Mouse (Mus musculus): ENCODE measurements at regions not wholly inside any gene's neighbourhood (a gene's known extent, or its start where the extent isn't known, plus 50 kb on each side); places are given as distances from the start of the nearest gene placed in this dataset.
A peak's percentile ranks its signal among the peaks of the same experiment; 100 is the strongest.

DNA sequence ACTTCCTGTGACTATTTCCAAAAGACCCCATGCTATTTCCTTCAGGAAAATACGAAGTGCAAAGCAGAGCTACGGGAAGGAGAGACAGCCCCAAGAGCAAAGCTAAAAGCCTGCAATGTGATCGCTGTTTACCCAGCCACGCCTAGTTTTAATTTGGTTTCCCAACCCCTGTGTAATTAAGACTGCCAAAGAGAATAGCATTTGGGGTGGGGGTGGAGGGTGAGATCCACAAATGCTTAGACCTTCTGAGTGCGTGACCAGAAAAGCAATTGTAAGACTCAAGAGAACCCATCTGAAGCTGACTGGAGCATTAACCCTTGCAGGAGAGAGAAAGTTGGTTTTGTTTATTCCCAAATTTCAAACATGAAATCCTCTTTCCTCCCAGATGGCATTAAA lies 130.1 kb upstream of the Klf14 start:
- no peak overlapping the region for H3K27ac ChIP-seq (replicated peaks in 1 of 2; ENCODE audit: control insufficient read depth in 1 of 2, insufficient read depth in 1 of 2, low read depth in 2 of 2, low read length in 2 of 2)
- ATAC-seq (ENCODE audit: insufficient number of reproducible peaks, insufficient read depth, low FRiP score, low read depth) = no peak

DNA sequence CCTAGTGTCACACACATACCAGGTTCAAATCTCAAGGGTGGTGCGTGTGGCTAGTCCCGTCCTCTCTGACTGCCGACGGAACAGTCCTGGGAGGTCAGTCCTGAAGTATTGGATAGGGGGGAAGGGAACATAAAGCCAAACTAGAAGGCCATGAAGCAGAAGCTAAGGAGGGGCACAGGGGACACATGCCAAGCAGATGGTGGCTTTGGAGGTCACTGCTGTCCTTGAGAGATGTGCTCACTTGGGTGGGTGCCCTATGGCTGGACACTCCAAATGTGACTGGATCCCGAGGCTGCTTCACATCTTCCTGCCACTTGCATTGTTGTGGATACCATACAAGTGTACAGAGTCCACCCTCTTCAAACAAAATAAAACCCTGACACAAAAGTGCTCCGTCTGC lies 131.4 kb upstream of the Klf14 start:
- ATAC-seq (ENCODE audit: insufficient number of reproducible peaks, insufficient read depth, low FRiP score, low read depth) = no peak
- H3K4me2 ChIP-seq (ENCODE audit: low read length) = no peak overlapping the region
- H3K4me3 ChIP-seq (ENCODE audit: control insufficient read depth in 1 of 2, insufficient read depth in 1 of 2, low read depth in 1 of 2, low read length in 2 of 2) = no peak overlapping the region
- peaks cover 12% of the 10 kb centered on the region in 2 experiments; a peak in 3 of 4 replicates for H3K4me1 ChIP-seq (ENCODE audit: control insufficient read depth in 2 of 2, insufficient read depth in 2 of 2, low read length in 2 of 2)
- H3K36me3 ChIP-seq (ENCODE audit: control insufficient read depth, insufficient read depth, low read length) = no peaks in the 10 kb centered on the region
- H3K9me3 ChIP-seq (ENCODE audit: control insufficient read depth, low read length) = no peaks in the 10 kb centered on the region
- H3K27ac ChIP-seq (replicated peaks in 1 of 2; ENCODE audit: control insufficient read depth in 1 of 2, insufficient read depth in 1 of 2, low read depth in 2 of 2, low read length in 2 of 2) = no peak overlapping the region
- WGBS = 89% methylated on average over 6 of the region's 6 CpGs
- H3K27me3 ChIP-seq (ENCODE audit: control insufficient read depth, insufficient read depth, low read length) = no peaks in the 10 kb centered on the region
- H3K9ac ChIP-seq (ENCODE audit: low read length) = no peak overlapping the region

More for the DNA sequence above, 130.1 kb upstream of the Klf14 start:
- H3K4me1 ChIP-seq (ENCODE audit: control insufficient read depth in 2 of 2, insufficient read depth in 2 of 2, low read length in 2 of 2) = peaks cover 8 to 15% of the 10 kb centered on the region in 2 experiments; a peak in 3 of 4 replicates
- no peaks in the 10 kb centered on the region for H3K27me3 ChIP-seq (ENCODE audit: control insufficient read depth, insufficient read depth, low read length)
- H3K36me3 ChIP-seq (ENCODE audit: control insufficient read depth, insufficient read depth, low read length) = no peaks in the 10 kb centered on the region
- peak overlapping the region; percentile 52 for H3K4me2 ChIP-seq (ENCODE audit: low read length)
- 52% methylated on average over 5 of the region's 5 CpGs for WGBS
- peak overlapping the region; percentile 3 to 7; a peak in 1 of 4 replicates for H3K4me3 ChIP-seq (ENCODE audit: control insufficient read depth in 1 of 2, insufficient read depth in 1 of 2, low read depth in 1 of 2, low read length in 2 of 2)
- no peaks in the 10 kb centered on the region for H3K9me3 ChIP-seq (ENCODE audit: control insufficient read depth, low read length)
- H3K9ac ChIP-seq (ENCODE audit: low read length) = no peak overlapping the region; the same call in 1 of the 2 replicates

DNA sequence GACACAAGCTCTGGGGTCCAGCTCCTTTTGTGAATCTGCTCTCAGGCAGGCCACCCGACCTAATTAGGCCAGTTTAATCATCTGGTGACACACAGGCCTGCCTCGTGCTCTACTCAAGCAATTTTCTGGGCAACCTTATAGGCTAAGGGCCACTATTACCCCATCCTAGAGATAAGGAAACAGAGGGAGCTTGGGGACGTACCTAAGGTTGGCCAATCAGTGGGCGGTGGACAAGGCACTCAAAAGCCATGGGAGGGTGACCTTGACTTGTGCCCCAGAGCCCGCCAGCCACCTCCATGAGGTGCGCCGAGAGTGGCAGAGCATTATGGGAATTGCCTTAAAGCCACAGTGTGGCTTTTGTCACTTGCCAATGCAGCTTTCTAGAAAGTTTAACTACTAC lies 131.9 kb upstream of the Klf14 start:
- H3K9me3 ChIP-seq (ENCODE audit: control insufficient read depth, low read length) = no peaks in the 10 kb centered on the region
- ATAC-seq (ENCODE audit: insufficient number of reproducible peaks, insufficient read depth, low FRiP score, low read depth) = no peak
- H3K36me3 ChIP-seq (ENCODE audit: control insufficient read depth, insufficient read depth, low read length) = no peaks in the 10 kb centered on the region
- H3K4me1 ChIP-seq (ENCODE audit: control insufficient read depth in 2 of 2, insufficient read depth in 2 of 2, low read length in 2 of 2) = peaks cover 11 to 12% of the 10 kb centered on the region in 2 experiments; a peak in 3 of 4 replicates
- H3K9ac ChIP-seq (ENCODE audit: low read length) = no peak overlapping the region
- H3K4me2 ChIP-seq (ENCODE audit: low read length) = no peak overlapping the region
- no peak overlapping the region for H3K4me3 ChIP-seq (ENCODE audit: control insufficient read depth in 1 of 2, insufficient read depth in 1 of 2, low read depth in 1 of 2, low read length in 2 of 2)
- H3K27me3 ChIP-seq (ENCODE audit: control insufficient read depth, insufficient read depth, low read length) = no peaks in the 10 kb centered on the region
- H3K27ac ChIP-seq (replicated peaks in 1 of 2; ENCODE audit: control insufficient read depth in 1 of 2, insufficient read depth in 1 of 2, low read depth in 2 of 2, low read length in 2 of 2) = no peak overlapping the region
- WGBS = 75% methylated on average over 7 of the region's 7 CpGs

DNA sequence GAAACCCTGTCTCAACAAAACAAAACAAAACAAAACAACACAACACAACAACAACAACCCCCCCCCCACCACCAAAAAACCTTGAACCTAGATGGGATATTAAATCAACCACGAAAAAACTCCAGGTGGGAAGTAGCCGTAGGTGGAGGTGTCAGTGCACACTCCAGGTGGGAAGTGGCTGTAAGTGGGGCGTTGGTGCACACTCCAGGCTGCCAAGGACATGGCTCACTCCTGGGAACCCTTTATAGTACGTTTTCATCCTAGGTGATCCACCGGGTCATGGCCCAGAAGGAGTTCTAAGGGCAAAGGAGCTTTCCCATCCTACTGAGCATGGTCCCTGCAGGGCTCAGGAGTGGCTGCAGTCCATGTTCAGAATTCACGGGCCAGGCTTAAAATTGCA lies 133.4 kb upstream of the Klf14 start:
- H3K4me1 ChIP-seq (ENCODE audit: control insufficient read depth in 2 of 2, insufficient read depth in 2 of 2, low read length in 2 of 2) = peaks cover 21 to 26% of the 10 kb centered on the region in 2 experiments
- no peaks in the 10 kb centered on the region for H3K9me3 ChIP-seq (ENCODE audit: control insufficient read depth, low read length)
- no peaks in the 10 kb centered on the region for H3K27me3 ChIP-seq (ENCODE audit: control insufficient read depth, insufficient read depth, low read length)
- no peak overlapping the region for H3K4me3 ChIP-seq (ENCODE audit: control insufficient read depth in 1 of 2, insufficient read depth in 1 of 2, low read depth in 1 of 2, low read length in 2 of 2)
- ATAC-seq (ENCODE audit: insufficient number of reproducible peaks, insufficient read depth, low FRiP score, low read depth) = no peak
- WGBS = 84% methylated on average over 6 of the region's 6 CpGs
- H3K9ac ChIP-seq (ENCODE audit: low read length) = no peak overlapping the region
- no peaks in the 10 kb centered on the region for H3K36me3 ChIP-seq (ENCODE audit: control insufficient read depth, insufficient read depth, low read length)
- H3K27ac ChIP-seq (replicated peaks in 1 of 2; ENCODE audit: control insufficient read depth in 1 of 2, insufficient read depth in 1 of 2, low read depth in 2 of 2, low read length in 2 of 2) = no peak overlapping the region
- H3K4me2 ChIP-seq (ENCODE audit: low read length) = no peak overlapping the region

DNA sequence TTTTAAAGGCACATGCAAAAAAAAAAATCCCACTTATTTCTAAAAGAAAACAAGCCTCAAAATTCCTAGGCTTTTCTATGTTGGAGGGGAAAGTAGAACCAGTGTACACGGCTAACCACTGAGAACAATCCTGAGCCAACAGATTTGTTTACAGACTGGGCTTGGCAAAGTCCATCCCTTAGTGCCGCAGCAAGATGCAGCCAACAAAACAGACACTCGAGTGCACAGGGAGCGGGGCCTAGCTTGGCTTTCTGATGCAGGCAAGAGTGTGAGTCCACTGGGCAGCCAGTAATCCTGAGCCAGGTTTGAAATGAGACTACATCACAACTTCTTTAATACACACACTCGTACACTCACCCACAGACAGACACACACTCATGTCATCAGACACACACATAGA lies 133.9 kb upstream of the Klf14 start:
- ATAC-seq (ENCODE audit: insufficient number of reproducible peaks, insufficient read depth, low FRiP score, low read depth) = no peak
- H3K4me2 ChIP-seq (ENCODE audit: low read length) = no peak overlapping the region
- no peaks in the 10 kb centered on the region for H3K27me3 ChIP-seq (ENCODE audit: control insufficient read depth, insufficient read depth, low read length)
- 86% methylated on average over 5 of the region's 5 CpGs for WGBS
- no peak overlapping the region for H3K27ac ChIP-seq (replicated peaks in 1 of 2; ENCODE audit: control insufficient read depth in 1 of 2, insufficient read depth in 1 of 2, low read depth in 2 of 2, low read length in 2 of 2)
- H3K4me1 ChIP-seq (ENCODE audit: control insufficient read depth in 2 of 2, insufficient read depth in 2 of 2, low read length in 2 of 2) = peaks cover 18 to 30% of the 10 kb centered on the region in 2 experiments
- H3K9me3 ChIP-seq (ENCODE audit: control insufficient read depth, low read length) = no peaks in the 10 kb centered on the region
- H3K9ac ChIP-seq (ENCODE audit: low read length) = no peak overlapping the region
- no peak overlapping the region for H3K4me3 ChIP-seq (ENCODE audit: control insufficient read depth in 1 of 2, insufficient read depth in 1 of 2, low read depth in 1 of 2, low read length in 2 of 2)
- H3K36me3 ChIP-seq (ENCODE audit: control insufficient read depth, insufficient read depth, low read length) = no peaks in the 10 kb centered on the region

DNA sequence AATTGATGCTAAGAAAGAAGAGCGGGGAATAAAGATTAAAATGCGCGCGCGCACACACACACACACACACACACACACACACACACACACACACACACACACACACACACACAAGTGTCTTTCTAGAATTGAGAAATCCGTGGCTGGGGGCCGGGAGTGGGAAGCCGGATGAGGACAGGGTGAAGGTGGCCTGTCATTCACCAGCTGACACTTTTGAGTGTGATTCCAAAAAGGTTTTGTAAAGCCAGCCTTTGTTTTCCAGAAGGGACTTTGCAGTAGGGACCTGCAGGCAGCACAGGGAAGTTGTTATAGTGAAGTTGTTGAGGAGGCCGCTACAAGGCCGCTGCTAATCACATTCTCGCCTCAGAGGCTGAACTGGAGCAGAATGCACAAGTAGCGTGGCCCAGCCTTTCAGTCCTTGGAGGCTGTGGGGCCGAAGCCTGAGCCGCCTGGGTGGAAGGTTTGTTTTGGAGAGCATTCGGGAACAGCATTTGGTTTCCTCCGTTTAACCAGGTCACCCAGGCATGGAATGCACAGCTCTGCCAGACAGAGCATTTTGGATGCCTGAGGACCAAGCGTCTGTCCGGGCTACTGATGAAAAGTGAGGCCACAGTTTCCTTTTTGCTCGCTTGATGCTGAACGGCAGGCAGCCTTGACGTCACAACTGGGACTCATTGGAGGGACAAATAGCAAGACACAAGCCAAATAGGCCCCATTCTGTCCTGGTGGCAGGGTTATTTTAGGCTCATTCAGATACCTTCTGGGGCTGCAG lies 137.3 kb upstream of the Klf14 start:
- H3K9ac ChIP-seq (ENCODE audit: low read length) = peak overlapping the region; percentile 52; the same call in 1 of the 2 replicates

DNA sequence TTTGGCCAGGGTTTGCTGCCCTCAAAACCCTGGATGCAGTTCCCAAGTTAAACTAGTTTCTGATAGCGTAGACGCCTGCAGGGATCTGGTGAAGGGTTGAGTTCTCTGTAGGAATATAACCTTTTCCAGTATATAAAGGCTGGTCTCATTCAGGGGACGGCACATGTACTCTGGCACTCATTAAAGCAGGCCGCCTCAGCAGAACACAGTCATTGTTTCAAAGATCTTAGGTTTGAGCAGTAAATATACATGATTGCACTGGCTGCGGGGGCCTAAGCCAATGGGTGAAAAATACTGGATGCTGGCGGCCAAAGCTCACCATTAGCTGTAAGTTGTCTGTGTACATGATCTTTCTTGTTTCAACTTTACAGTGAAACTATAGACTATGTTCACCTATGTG lies 137.9 kb upstream of the Klf14 start:
- Histone ChIP-seq H3K36me3 (ENCODE audit: control insufficient read depth, insufficient read depth, low read length) (no peaks in the 10 kb centered on the region), H3K27me3 (ENCODE audit: control insufficient read depth, insufficient read depth, low read length) (no peaks in the 10 kb centered on the region), H3K9ac (ENCODE audit: low read length) (peak overlapping the region; percentile 52; the same call in 1 of the 2 replicates), H3K27ac (replicated peaks in 1 of 2; ENCODE audit: control insufficient read depth in 1 of 2, insufficient read depth in 1 of 2, low read depth in 2 of 2, low read length in 2 of 2) (peak overlapping the region; percentile 81 to 90), H3K4me3 (ENCODE audit: control insufficient read depth in 1 of 2, insufficient read depth in 1 of 2, low read depth in 1 of 2, low read length in 2 of 2) (no peak overlapping the region), H3K4me2 (ENCODE audit: low read length) (peak overlapping the region; percentile 39), H3K9me3 (ENCODE audit: control insufficient read depth, low read length) (no peaks in the 10 kb centered on the region), H3K4me1 (ENCODE audit: control insufficient read depth in 2 of 2, insufficient read depth in 2 of 2, low read length in 2 of 2) (peaks cover 22 to 39% of the 10 kb centered on the region in 2 experiments)
- ATAC-seq (ENCODE audit: insufficient number of reproducible peaks, insufficient read depth, low FRiP score, low read depth) = no peak
- WGBS = 65% methylated on average over 6 of the region's 6 CpGs

More for the DNA sequence above, 137.3 kb upstream of the Klf14 start:
- H3K4me1 ChIP-seq (ENCODE audit: control insufficient read depth in 2 of 2, insufficient read depth in 2 of 2, low read length in 2 of 2) = peaks cover 22 to 39% of the 10 kb centered on the region in 2 experiments
- peak overlapping the region; percentile 39 for H3K4me2 ChIP-seq (ENCODE audit: low read length)
- H3K9me3 ChIP-seq (ENCODE audit: control insufficient read depth, low read length) = no peaks in the 10 kb centered on the region
- peak overlapping the region; percentile 81 to 90 for H3K27ac ChIP-seq (replicated peaks in 1 of 2; ENCODE audit: control insufficient read depth in 1 of 2, insufficient read depth in 1 of 2, low read depth in 2 of 2, low read length in 2 of 2)
- H3K27me3 ChIP-seq (ENCODE audit: control insufficient read depth, insufficient read depth, low read length) = no peaks in the 10 kb centered on the region
- no peak overlapping the region for H3K4me3 ChIP-seq (ENCODE audit: control insufficient read depth in 1 of 2, insufficient read depth in 1 of 2, low read depth in 1 of 2, low read length in 2 of 2)
- peak; percentile 41; the same call in 1 of the 2 replicates for ATAC-seq (ENCODE audit: insufficient number of reproducible peaks, insufficient read depth, low FRiP score, low read depth)
- no peaks in the 10 kb centered on the region for H3K36me3 ChIP-seq (ENCODE audit: control insufficient read depth, insufficient read depth, low read length)
- WGBS = 38% methylated on average over 21 of the region's 21 CpGs
